Mouse (Mus musculus): ENCODE results near the gene St8sia1.

Gene St8sia1

GRCm38 (mm10) chr6:142788042-142788987, 175.9 kb downstream of the St8sia1 start:
- no peak for DNase-seq (ENCODE audit: low spot score)

GRCm38 (mm10) chr6:142786106-142786505, 178.1 kb downstream of the St8sia1 start:
- DNase-seq (ENCODE audit: low spot score): no peak

GRCm38 (mm10) chr6:142785343-142785742, 178.9 kb downstream of the St8sia1 start:
- no peak for DNase-seq (ENCODE audit: low spot score)

- DNase-seq (ENCODE audit: low spot score): no peak
Observed at GRCm38 (mm10) chr6:142781286-142781685, 183.0 kb downstream of the St8sia1 start.

- no peak for DNase-seq (ENCODE audit: low spot score)
Observed at GRCm38 (mm10) chr6:142780574-142781033, 183.6 kb downstream of the St8sia1 start.

- no peak for DNase-seq (ENCODE audit: low spot score)
Observed at GRCm38 (mm10) chr6:142779812-142780573, 184.3 kb downstream of the St8sia1 start.

- no peak for DNase-seq (ENCODE audit: low spot score)
Observed at GRCm38 (mm10) chr6:142779045-142779811, 185.0 kb downstream of the St8sia1 start.

GRCm38 (mm10) chr6:142776935-142777334, 187.3 kb downstream of the St8sia1 start:
- no peak for DNase-seq (ENCODE audit: low spot score)

- no peak for DNase-seq (ENCODE audit: low spot score)
Observed at GRCm38 (mm10) chr6:142773566-142773965, 190.7 kb downstream of the St8sia1 start.

GRCm38 (mm10) chr6:142771643-142772042, 192.6 kb downstream of the St8sia1 start:
- no peak for DNase-seq (ENCODE audit: low spot score)

Data from urinary bladder, postnatal 10 days (tissue).